Mouse (Mus musculus) small intestine, adult 2 months (tissue): Measurements from ENCODE around the gene Slc35a5.

ENCODE experiments used
- CTCF ChIP-seq: fragments of 200-500 bp; IDR thresholded peaks from 2 replicates; pipeline ENCODE4 v1.5.1; 2012; ENCODE audit warnings: low read depth, mild to moderate bottlenecking, control low read depth, inconsistent platforms, low read length, moderate library complexity, mixed read lengths; ENCODE audit not compliant: insufficient replicate concordance, insufficient read length; ENCODE audit errors: extremely low read depth
- POLR2A ChIP-seq: fragments of 200-500 bp; IDR thresholded peaks from 2 replicates; pipeline ENCODE4 v1.6.1; 2012; ENCODE audit warnings: low read depth, mild to moderate bottlenecking, control low read depth, inconsistent platforms, low read length, moderate library complexity

DNA sequence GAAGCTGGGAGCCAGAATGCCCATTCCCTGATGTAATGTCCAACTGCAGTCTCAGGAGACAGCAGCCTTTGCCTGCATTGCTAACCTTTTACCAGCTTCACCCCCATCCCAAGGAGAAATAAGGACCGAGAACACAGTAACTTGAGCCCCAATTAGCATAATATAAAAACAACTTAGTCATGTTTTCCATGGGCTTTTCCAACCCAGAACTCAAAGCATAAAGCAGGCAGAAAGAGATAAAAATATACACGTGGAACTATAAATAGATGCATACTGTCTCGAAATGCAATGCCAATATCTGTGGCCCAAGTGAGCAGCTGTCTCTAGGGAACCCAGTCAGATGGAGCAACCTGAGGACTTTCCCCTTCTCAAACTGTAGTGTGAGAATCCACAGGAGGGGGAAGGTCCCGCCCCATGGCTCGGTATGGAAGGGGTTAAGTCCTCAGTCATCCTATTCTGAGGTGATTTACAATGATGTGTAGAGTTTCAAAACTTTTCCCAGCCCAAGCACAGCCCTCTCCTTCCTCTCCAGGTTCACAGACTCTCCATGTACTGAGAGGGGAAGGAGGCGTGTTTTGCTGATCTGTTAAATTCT is 65.3 kb downstream of the Slc35a5 start, which contains the start of gene Ccdc80:
- TF ChIP-seq CTCF (no peak), POLR2A (no peak)
